Mouse (Mus musculus) midbrain, embryonic 10.5 days (tissue): ENCODE data around the gene Ntsr2. TPM values are rescaled to one million over a fixed set of nuclear protein-coding genes. Genes with fewer than 3 reads are reported as not detected.

Experiments used
- DNase-seq: peaks from one replicate; pipeline ENCODE4 v3.0.0-alpha.2; 2017; ENCODE audit warnings: low spot score
- H3K27ac ChIP-seq: fragments of 300-500 bp; sonication (generic); replicated peaks from 2 replicates; pipeline ENCODE4 v1.5.1; 2016; ENCODE audit warnings: mild to moderate bottlenecking
- H3K27me3 ChIP-seq: fragments of 300-500 bp; sonication (generic); 2 replicates; pipeline ENCODE4 v1.6.1; 2016; ENCODE audit warnings: low read depth, mild to moderate bottlenecking; ENCODE audit not compliant: poor library complexity, severe bottlenecking
- H3K36me3 ChIP-seq: fragments of 300-500 bp; sonication (generic); 2 replicates; pipeline ENCODE4 v1.6.1; 2016; ENCODE audit warnings: mild to moderate bottlenecking, moderate library complexity
- H3K4me1 ChIP-seq: fragments of 300-500 bp; sonication (generic); 2 replicates; pipeline ENCODE4 v1.6.1; 2016
- H3K4me3 ChIP-seq: fragments of 300-500 bp; sonication (generic); 2 replicates; pipeline ENCODE4 v1.5.1; 2016; ENCODE audit warnings: mild to moderate bottlenecking, moderate library complexity
- H3K9me3 ChIP-seq: fragments of 300-500 bp; sonication (generic); replicated peaks from 2 replicates; pipeline ENCODE4 v1.6.1; 2016; ENCODE audit warnings: mild to moderate bottlenecking
- WGBS: fragments of 180-500 bp; shearing (Covaris S2); methylation state at CpG from one replicate; pipeline ENCODE4 v1.1.7; 2016; 5-methylcytosine and 5-hydroxymethylcytosine counted together
- polyA plus RNA-seq: library from polyadenylated mRNA; unstranded; fragments of >200 nt; fragmentation: Nextera tagmentation; extraction: Ambion mirVana; gene quantifications from 2 replicates; pipeline ENCODE4 v1.2.1, GENCODE M21; 2016

Ntsr2 gene
- polyA plus RNA-seq, result not detected in 2 replicates

DNA sequence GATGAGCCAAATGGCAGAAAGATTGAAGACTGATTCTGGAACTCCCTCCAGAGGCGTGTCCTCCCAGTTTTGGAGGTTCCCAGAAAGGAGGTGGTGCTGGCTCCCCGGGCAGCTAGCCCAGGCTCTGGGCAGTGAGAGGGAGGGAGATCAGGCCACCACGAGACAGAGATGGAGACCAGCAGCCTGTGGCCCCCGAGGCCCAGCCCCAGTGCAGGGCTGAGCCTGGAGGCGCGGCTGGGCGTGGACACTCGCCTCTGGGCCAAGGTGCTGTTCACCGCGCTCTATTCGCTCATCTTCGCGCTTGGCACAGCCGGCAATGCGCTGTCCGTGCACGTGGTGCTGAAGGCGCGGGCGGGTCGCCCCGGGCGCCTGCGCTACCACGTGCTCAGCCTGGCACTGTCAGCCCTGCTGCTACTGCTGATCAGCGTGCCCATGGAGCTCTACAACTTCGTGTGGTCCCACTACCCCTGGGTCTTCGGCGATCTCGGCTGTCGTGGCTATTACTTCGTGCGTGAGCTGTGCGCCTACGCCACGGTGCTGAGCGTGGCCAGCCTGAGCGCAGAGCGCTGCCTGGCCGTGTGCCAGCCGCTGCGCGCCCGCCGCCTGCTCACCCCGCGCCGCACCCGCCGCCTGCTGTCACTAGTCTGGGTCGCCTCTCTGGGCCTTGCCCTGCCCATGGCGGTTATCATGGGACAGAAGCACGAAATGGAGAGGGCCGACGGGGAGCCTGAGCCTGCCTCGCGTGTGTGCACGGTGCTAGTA is at the start of gene Ntsr2:
Gene Ntsr2 (plus strand): TSS at position 51 of the 762 bp plus-strand sequence.
- H3K4me1 ChIP-seq, result peaks cover 9% of the 10 kb centered on the region
- H3K27me3 ChIP-seq, result peaks cover 50% of the 10 kb centered on the region
- peak; percentile 53 for DNase-seq
- no peaks in the 10 kb centered on the region for H3K9me3 ChIP-seq
- no peaks in the 10 kb centered on the region for H3K36me3 ChIP-seq
- WGBS, result 8% methylated on average over 58 of the region's 58 CpGs
- H3K27ac ChIP-seq, result no peak within 1 kb of the TSS
- peak within 1 kb of the TSS; percentile 36; the same call in 1 of the 2 replicates for H3K4me3 ChIP-seq

DNA sequence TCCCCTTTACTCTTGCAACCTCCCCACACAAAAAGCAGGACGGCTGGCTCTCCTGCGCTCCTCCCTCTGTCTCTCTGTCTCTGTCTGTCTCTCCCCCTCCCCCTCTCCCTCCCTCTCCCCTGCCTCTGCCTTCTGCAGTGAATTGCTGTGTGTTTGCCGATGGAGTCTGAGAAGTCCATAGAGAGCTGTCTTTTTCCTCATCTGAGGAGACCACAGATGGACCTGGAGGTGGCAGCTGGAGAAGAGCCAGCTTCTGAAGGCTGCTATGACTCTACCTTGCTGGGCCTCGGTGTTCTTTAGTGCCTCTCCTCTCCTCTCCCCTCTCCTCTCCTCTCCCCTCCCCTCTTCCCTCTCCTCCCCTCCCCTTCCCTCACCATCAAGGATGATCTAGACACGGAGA is 47.6 kb upstream of the Ntsr2 start:
- Histone ChIP-seq H3K27me3 (no peaks in the 10 kb centered on the region), H3K27ac (no peak overlapping the region), H3K9me3 (0 out of 2 replicates have a peak, but pooled peaks cover 6% of the 10 kb centered on the region), H3K36me3 (no peaks in the 10 kb centered on the region), H3K4me1 (peaks cover 4% of the 10 kb centered on the region; the same call in 1 of the 2 replicates), H3K4me3 (no peak overlapping the region)
- DNase-seq, result no peak
- WGBS, result 77% methylated on average over 5 of the region's 5 CpGs

DNA sequence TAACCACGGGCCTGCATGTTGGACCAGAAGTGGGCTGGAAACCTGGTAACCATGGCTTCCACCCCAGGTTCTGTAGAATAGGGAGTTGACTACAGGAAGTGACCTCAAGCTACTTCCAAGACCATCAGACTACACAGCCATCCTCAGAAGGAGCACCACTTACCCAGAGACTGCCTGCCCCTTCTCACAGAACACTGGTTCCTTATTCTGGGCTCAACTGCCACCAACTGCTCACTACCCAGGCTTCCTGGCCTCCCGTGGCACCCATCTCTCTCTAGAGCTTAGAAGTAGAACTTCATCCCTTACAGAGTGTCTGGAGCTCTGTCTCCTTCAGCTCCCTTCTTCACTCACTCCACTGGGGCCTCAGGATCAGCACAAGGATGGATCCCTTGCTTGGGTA is 42.2 kb upstream of the Ntsr2 start, which contains the start of gene Lpin1:
Gene Lpin1 (minus strand): TSS at position 31 of the 400 bp plus-strand sequence.
- 0 out of 2 replicates have a peak, but pooled peaks cover 6% of the 10 kb centered on the region for H3K9me3 ChIP-seq
- H3K27me3 ChIP-seq, result no peaks in the 10 kb centered on the region
- no peak within 1 kb of the TSS for H3K27ac ChIP-seq
- no peaks in the 10 kb centered on the region for H3K4me1 ChIP-seq
- H3K36me3 ChIP-seq, result no peaks in the 10 kb centered on the region
- no peak for DNase-seq
- H3K4me3 ChIP-seq, result no peak within 1 kb of the TSS
- 87% methylated on average over 2 of the region's 2 CpGs for WGBS

GRCm38 (mm10) chr12:16614556-16614955 is 38.6 kb upstream of the Ntsr2 start:
- 78% methylated on average over 3 of the region's 3 CpGs for WGBS
- H3K27me3 ChIP-seq, result no peaks in the 10 kb centered on the region
- H3K27ac ChIP-seq, result no peak overlapping the region
- no peak overlapping the region for H3K4me3 ChIP-seq
- 0 out of 2 replicates have a peak, but pooled peaks cover 6% of the 10 kb centered on the region for H3K9me3 ChIP-seq
- H3K4me1 ChIP-seq, result peaks cover 16% of the 10 kb centered on the region
- no peak for DNase-seq
- no peaks in the 10 kb centered on the region for H3K36me3 ChIP-seq

GRCm38 (mm10) chr12:16615738-16616137 is 37.4 kb upstream of the Ntsr2 start:
- Histone ChIP-seq H3K4me3 (no peak overlapping the region), H3K9me3 (no peaks in the 10 kb centered on the region), H3K27me3 (no peaks in the 10 kb centered on the region), H3K27ac (no peak overlapping the region), H3K4me1 (peaks cover 22% of the 10 kb centered on the region), H3K36me3 (no peaks in the 10 kb centered on the region)
- WGBS, result 84% methylated on average over 2 of the region's 2 CpGs
- no peak for DNase-seq

- Histone ChIP-seq H3K27ac (peak overlapping the region; percentile 70), H3K4me1 (peaks cover 22% of the 10 kb centered on the region), H3K9me3 (no peaks in the 10 kb centered on the region), H3K27me3 (no peaks in the 10 kb centered on the region), H3K36me3 (no peaks in the 10 kb centered on the region), H3K4me3 (no peak overlapping the region)
- 32% methylated on average over 12 of the region's 12 CpGs for WGBS
- peak; percentile 77 for DNase-seq
Observed at GRCm38 (mm10) chr12:16618512-16619274, 34.5 kb upstream of the Ntsr2 start.

DNA sequence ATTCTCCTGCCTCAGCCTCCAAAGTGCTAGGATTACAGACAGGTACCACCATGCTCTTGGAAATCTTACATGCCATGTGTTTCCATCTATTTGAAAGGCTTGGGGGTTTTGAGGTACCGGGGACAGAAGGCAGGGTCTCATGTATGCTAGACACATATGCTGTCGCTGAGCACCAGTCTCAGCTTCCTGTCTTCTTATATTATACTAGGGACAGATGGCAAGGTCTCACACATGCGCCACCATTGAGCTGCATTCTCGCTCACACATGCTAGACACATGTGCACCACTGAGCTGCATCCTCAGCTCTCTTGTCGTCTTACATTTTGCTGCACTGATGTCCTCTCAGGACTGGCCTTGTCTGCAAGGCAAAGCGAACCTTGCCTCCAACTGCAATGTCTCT is 33.7 kb upstream of the Ntsr2 start:
- WGBS, result 89% methylated on average over 6 of the region's 6 CpGs
- Histone ChIP-seq H3K27me3 (no peaks in the 10 kb centered on the region), H3K4me3 (no peak overlapping the region), H3K27ac (peak overlapping the region; percentile 70), H3K36me3 (no peaks in the 10 kb centered on the region), H3K9me3 (no peaks in the 10 kb centered on the region), H3K4me1 (peaks cover 22% of the 10 kb centered on the region)
- DNase-seq, result no peak

- H3K4me3 ChIP-seq, result no peak overlapping the region
- H3K27ac ChIP-seq, result peak overlapping the region; percentile 68; the same call in 1 of the 2 replicates
- 91% methylated on average over 3 of the region's 3 CpGs for WGBS
- no peaks in the 10 kb centered on the region for H3K27me3 ChIP-seq
- H3K36me3 ChIP-seq, result no peaks in the 10 kb centered on the region
- no peak for DNase-seq
- H3K4me1 ChIP-seq, result peaks cover 22% of the 10 kb centered on the region
- H3K9me3 ChIP-seq, result no peaks in the 10 kb centered on the region
Observed at GRCm38 (mm10) chr12:16620230-16620629, 33.0 kb upstream of the Ntsr2 start.

GRCm38 (mm10) chr12:16630152-16630865 is 22.9 kb upstream of the Ntsr2 start:
- no peaks in the 10 kb centered on the region for H3K9me3 ChIP-seq
- 81% methylated on average over 7 of the region's 7 CpGs for WGBS
- no peaks in the 10 kb centered on the region for H3K4me1 ChIP-seq
- DNase-seq, result no peak
- H3K4me3 ChIP-seq, result no peak overlapping the region
- no peak overlapping the region for H3K27ac ChIP-seq
- no peaks in the 10 kb centered on the region for H3K36me3 ChIP-seq
- no peaks in the 10 kb centered on the region for H3K27me3 ChIP-seq

DNA sequence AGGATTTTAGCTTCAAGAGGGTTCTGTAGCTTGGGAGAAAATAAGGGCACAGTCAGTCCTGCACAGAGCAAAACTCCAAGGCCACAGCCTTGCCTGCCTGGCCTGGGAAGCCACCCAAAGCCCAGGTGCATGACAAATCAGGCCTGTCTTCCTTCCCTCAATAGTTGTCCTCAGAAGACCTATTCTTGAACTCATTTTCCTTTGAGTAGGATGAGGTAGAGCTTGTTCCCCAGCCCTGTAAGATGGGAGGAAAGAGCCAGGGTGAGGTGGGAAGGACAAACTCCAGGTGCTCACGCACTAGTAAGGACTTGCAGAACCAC is 22.4 kb upstream of the Ntsr2 start:
- Histone ChIP-seq H3K27ac (no peak overlapping the region), H3K4me1 (no peaks in the 10 kb centered on the region), H3K9me3 (no peaks in the 10 kb centered on the region), H3K4me3 (no peak overlapping the region), H3K27me3 (no peaks in the 10 kb centered on the region), H3K36me3 (no peaks in the 10 kb centered on the region)
- WGBS, result 93% methylated on average over 1 of the region's 1 CpGs
- DNase-seq, result no peak

GRCm38 (mm10) chr12:16631423-16631822 is 21.8 kb upstream of the Ntsr2 start:
- no peaks in the 10 kb centered on the region for H3K9me3 ChIP-seq
- WGBS, result 88% methylated on average over 2 of the region's 2 CpGs
- no peak for DNase-seq
- no peak overlapping the region for H3K27ac ChIP-seq
- H3K4me1 ChIP-seq, result no peaks in the 10 kb centered on the region
- no peaks in the 10 kb centered on the region for H3K27me3 ChIP-seq
- H3K4me3 ChIP-seq, result no peak overlapping the region
- H3K36me3 ChIP-seq, result no peaks in the 10 kb centered on the region

DNA sequence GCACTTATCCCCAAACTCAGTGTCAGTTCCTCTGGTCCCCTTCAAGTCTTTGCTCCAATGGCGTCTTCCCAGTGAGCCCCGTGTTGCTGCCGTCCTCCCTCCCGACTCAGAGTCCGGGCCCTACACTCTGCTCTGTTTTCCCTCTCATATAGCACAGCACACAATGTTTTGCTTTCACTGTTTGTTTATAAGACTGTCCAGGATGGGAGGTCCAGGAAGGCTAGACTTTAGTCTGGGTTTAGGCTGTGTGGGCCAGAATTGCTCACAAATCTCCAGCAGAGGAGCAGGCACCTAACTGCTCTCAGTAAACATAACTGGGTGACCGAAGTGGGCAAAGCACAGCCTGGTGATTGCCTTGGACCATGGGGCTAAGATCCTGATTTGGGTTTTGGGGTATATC is 19.9 kb upstream of the Ntsr2 start:
- Histone ChIP-seq H3K4me3 (no peak overlapping the region), H3K36me3 (no peaks in the 10 kb centered on the region), H3K27ac (no peak overlapping the region), H3K4me1 (no peaks in the 10 kb centered on the region), H3K9me3 (no peaks in the 10 kb centered on the region), H3K27me3 (no peaks in the 10 kb centered on the region)
- no peak for DNase-seq
- 93% methylated on average over 6 of the region's 6 CpGs for WGBS
